Mouse (Mus musculus) CH12.LX (cell line): ENCODE results near the gene Ubap2l. TPM values are rescaled to one million over a fixed set of nuclear protein-coding genes. Genes with fewer than 3 reads are reported as not detected.

Experiments
- DNase-seq: peaks from one replicate; pipeline ENCODE4 v3.0.0-alpha.2; 2013; ENCODE audit errors: extremely low read depth
- H3K27ac ChIP-seq: 2 replicates; pipeline ENCODE4 v1.5.1; 2012; ENCODE audit warnings: low read depth, mild to moderate bottlenecking, control low read depth, moderate library complexity; ENCODE audit not compliant: insufficient read depth
- H3K27me3 ChIP-seq: replicated peaks from 2 replicates; pipeline ENCODE3; 2012; ENCODE audit warnings: inconsistent platforms
- H3K36me3 ChIP-seq, 2 experiments: replicated peaks in 1 of 2; 2 replicates each; pipeline versions ENCODE3 to v1.6.1; 2012; ENCODE audit warnings: inconsistent platforms in 1 of 2, low read length in 1 of 2, mild to moderate bottlenecking in 1 of 2, mixed read lengths in 1 of 2, moderate library complexity in 1 of 2; ENCODE audit not compliant: control insufficient read depth in 1 of 2, insufficient read depth in 1 of 2
- H3K4me1 ChIP-seq, 2 experiments: 2 replicates each; pipeline ENCODE4 v1.6.1; 2012; ENCODE audit warnings: inconsistent platforms in 1 of 2, moderate library complexity in 1 of 2; ENCODE audit not compliant: insufficient read depth in 2 of 2, control insufficient read depth in 1 of 2
- H3K4me2 ChIP-seq: 2 replicates; pipeline ENCODE4 v1.6.1; 2012; ENCODE audit warnings: low read depth, mild to moderate bottlenecking, control low read depth; ENCODE audit not compliant: poor library complexity, insufficient read depth, severe bottlenecking
- H3K4me3 ChIP-seq, 3 experiments: fragments of 150-350 bp in 1 of 3; sonication (generic) in 1 of 3; replicated peaks in 1 of 3; 2 replicates each; pipeline versions ENCODE3 to v1.5.1; 2011 to 2012; ENCODE audit warnings: low read depth in 2 of 3, low read length in 2 of 3, mild to moderate bottlenecking in 2 of 3, moderate library complexity in 2 of 3, control low read depth in 1 of 3, improper control_type of control experiment in 1 of 3, inconsistent platforms in 1 of 3, mixed read lengths in 1 of 3; ENCODE audit not compliant: poor library complexity in 1 of 3
- H3K79me2 ChIP-seq: replicated peaks from 2 replicates; pipeline ENCODE4 v1.6.1; 2012; ENCODE audit warnings: mild to moderate bottlenecking, moderate library complexity; ENCODE audit not compliant: control insufficient read depth, poor library complexity, insufficient read depth, severe bottlenecking; ENCODE audit errors: extremely low read depth
- H3K9ac ChIP-seq: 2 replicates; pipeline ENCODE4 v1.6.1; 2012; ENCODE audit warnings: low read depth, mild to moderate bottlenecking, control low read depth, moderate library complexity; ENCODE audit not compliant: insufficient read depth
- H3K9me3 ChIP-seq: replicated peaks from 2 replicates; pipeline ENCODE3; 2012; ENCODE audit warnings: low read length, inconsistent platforms, mixed read lengths
- CTCF ChIP-seq, 2 experiments: IDR thresholded peaks in 1 of 2; conservative IDR thresholded peaks in 1 of 2; 2 replicates each; pipeline ENCODE4 v1.5.1; 2011 to 2012; ENCODE audit warnings: low read depth in 2 of 2, low read length in 2 of 2, improper control_type of control experiment in 1 of 2, inconsistent platforms in 1 of 2, mild to moderate bottlenecking in 1 of 2, moderate library complexity in 1 of 2
- ELF1 ChIP-seq: IDR thresholded peaks from 2 replicates; pipeline ENCODE4 v1.6.1; 2014; ENCODE audit warnings: low read depth, mild to moderate bottlenecking, inconsistent platforms, low read length, improper control_type of control experiment
- ETS1 ChIP-seq: conservative IDR thresholded peaks from 2 replicates; pipeline ENCODE4 v1.6.1; 2012; ENCODE audit warnings: low read depth, mild to moderate bottlenecking, inconsistent platforms, low read length, improper control_type of control experiment, moderate library complexity
- GABPA ChIP-seq: IDR thresholded peaks from 2 replicates; pipeline ENCODE4 v1.6.1; 2012; ENCODE audit warnings: low read depth, low read length, improper control_type of control experiment, inconsistent platforms; ENCODE audit not compliant: insufficient replicate concordance
- IRF4 ChIP-seq: IDR thresholded peaks from 2 replicates; pipeline ENCODE4 v1.6.1; 2014; ENCODE audit warnings: low read depth, mild to moderate bottlenecking, inconsistent platforms, low read length, improper control_type of control experiment
- NELFE ChIP-seq: IDR thresholded peaks from 2 replicates; pipeline ENCODE4 v1.6.1; 2011; ENCODE audit warnings: low read depth, low read length, improper control_type of control experiment
- PAX5 ChIP-seq: IDR thresholded peaks from 2 replicates; pipeline ENCODE4 v1.6.1; 2012; ENCODE audit warnings: low read length, inconsistent platforms, mixed read lengths
- POLR2A ChIP-seq: IDR thresholded peaks from 2 replicates; pipeline ENCODE4 v1.6.1; 2011; ENCODE audit warnings: low read depth, mild to moderate bottlenecking, improper control_type of control experiment, low read length
- RAD21 ChIP-seq: IDR thresholded peaks from 2 replicates; pipeline ENCODE4 v1.6.1; 2011; ENCODE audit warnings: low read depth, mild to moderate bottlenecking, low read length, improper control_type of control experiment, moderate library complexity
- SIN3A ChIP-seq: IDR thresholded peaks from 2 replicates; pipeline ENCODE4 v1.6.1; 2012; ENCODE audit warnings: low read length, improper control_type of control experiment, inconsistent platforms
- SMC3 ChIP-seq: IDR thresholded peaks from 2 replicates; pipeline ENCODE4 v1.6.1; 2011; ENCODE audit warnings: low read depth, low read length, improper control_type of control experiment
- TBP ChIP-seq: conservative IDR thresholded peaks from 2 replicates; pipeline ENCODE4 v1.6.1; 2011; ENCODE audit warnings: low read depth, low read length, improper control_type of control experiment
- TCF12 ChIP-seq: IDR thresholded peaks from 2 replicates; pipeline ENCODE4 v1.6.1; 2014; ENCODE audit warnings: low read depth, mild to moderate bottlenecking, inconsistent platforms, low read length, improper control_type of control experiment
- UBTF ChIP-seq: IDR thresholded peaks from 2 replicates; pipeline ENCODE4 v1.6.1; 2012; ENCODE audit warnings: low read depth, mild to moderate bottlenecking, inconsistent platforms, low read length, improper control_type of control experiment, moderate library complexity
- USF1 ChIP-seq: IDR thresholded peaks from 2 replicates; pipeline ENCODE4 v1.6.1; 2014; ENCODE audit warnings: low read depth, mild to moderate bottlenecking, inconsistent platforms, low read length, improper control_type of control experiment
- ZC3H11A ChIP-seq: IDR thresholded peaks from 2 replicates; pipeline ENCODE4 v1.6.1; 2012; ENCODE audit warnings: low read depth, mild to moderate bottlenecking, inconsistent platforms, low read length, improper control_type of control experiment
- ZKSCAN1 ChIP-seq: IDR thresholded peaks from 2 replicates; pipeline ENCODE4 v1.6.1; 2012; ENCODE audit warnings: low read depth, inconsistent platforms, low read length, improper control_type of control experiment, borderline replicate concordance
- ZNF384 ChIP-seq: IDR thresholded peaks from 2 replicates; pipeline ENCODE4 v1.6.1; 2012; ENCODE audit warnings: low read depth, low read length, improper control_type of control experiment, inconsistent platforms
- dilution Hi-C: fragments of 300-500 bp; cut with MboI; formaldehyde crosslinking; loops from 2 replicates; pipeline ENCODE4 v1.14.3; 2020; ENCODE audit warnings: low sequenced_read_pairs; ENCODE audit not compliant: extremely low pct_unique_long_range_greater_than_20kb, extremely low pct_ligation_motif_present
- in situ Hi-C: fragments of 300-500 bp; cut with MboI; formaldehyde crosslinking; loops from 3 replicates; pipeline ENCODE4 v1.14.3; 2019; ENCODE audit warnings: low sequenced_read_pairs, low pct_ligation_motif_present, low pct_unique_long_range_greater_than_20kb, mixed read lengths
- polyA plus RNA-seq: library from polyadenylated mRNA; unstranded; fragments of >175 nt; gene quantifications from 2 replicates; pipeline ENCODE4 v1.2.1, GENCODE M21; 2012; ENCODE audit warnings: low read depth; ENCODE audit not compliant: insufficient read length
- total RNA-seq, 2 experiments: library from RNA; depleted of rRNA; stranded (reverse); fragments of 300-350 nt in 1 of 2; fragments of >200 nt in 1 of 2; gene quantifications; 2 replicates each; pipeline ENCODE4 v1.2.3; 2012 to 2014

The Ubap2l gene
- total and polyA plus RNA-seq, 3 experiments = 49.0 to 201 (median 72.6) TPM

DNA sequence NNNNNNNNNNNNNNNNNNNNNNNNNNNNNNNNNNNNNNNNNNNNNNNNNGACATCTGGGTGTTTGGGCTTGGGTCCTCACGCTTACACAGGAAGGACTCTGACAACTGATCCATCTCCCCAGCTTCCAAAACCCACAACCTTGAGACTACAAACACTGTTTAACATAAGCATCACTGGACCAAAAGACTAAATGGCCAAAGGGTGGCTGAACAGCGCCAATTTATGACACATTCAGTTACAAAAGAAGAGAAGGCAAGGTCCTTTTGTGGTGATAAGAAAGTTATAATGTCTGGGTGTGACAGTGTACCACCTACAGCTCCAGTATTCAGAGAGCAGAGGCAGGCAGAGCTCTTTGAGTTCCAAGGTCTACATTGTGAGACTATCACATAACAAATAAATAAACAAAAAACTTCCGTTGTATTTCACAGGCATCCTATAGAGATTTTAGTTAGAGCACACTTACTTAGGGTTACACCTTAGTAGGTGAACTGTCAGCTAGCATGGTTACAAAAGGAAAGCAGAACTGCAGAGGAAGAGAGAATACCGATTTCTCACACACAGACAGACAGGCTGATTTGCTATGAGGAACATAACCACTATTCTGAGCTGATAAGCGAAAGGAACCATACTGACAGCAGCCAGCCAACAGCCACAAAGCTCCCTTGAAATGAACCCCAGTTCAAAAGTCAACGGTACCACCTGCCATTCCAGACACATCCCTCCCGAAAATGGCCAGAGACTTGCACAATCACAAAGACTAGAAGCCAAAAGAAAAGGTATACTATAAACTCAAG, 96.1 kb downstream of the Ubap2l start:
- no peak for DNase-seq
- dilution Hi-C loops = no loop called here

DNA sequence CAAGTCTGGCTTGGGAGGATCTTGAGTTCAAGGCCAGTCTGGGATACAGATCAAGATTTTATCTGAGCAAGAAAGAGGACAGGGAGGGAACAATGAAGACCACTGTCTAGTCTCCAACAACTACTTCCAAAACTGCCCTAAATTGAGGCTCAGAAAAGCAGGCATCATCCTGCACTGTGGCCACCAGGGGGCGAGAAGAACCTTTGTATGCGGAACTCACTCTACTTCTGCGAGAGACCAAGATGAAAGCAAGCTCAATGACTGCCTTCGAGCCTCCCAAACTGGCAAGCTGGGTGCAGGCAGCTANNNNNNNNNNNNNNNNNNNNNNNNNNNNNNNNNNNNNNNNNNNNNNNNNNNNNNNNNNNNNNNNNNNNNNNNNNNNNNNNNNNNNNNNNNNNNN, 99.0 kb downstream of the Ubap2l start:
- Histone ChIP-seq H3K27me3 (no peaks in the 10 kb centered on the region), H3K27ac (no peak overlapping the region), H3K9me3 (peaks cover 2% of the 10 kb centered on the region), H3K4me1 (peaks cover 1 to 25% of the 10 kb centered on the region in 2 experiments; a peak in 3 of 4 replicates), H3K9ac (no peak overlapping the region), H3K4me2 (no peak overlapping the region), H3K4me3 (no peak overlapping the region), H3K36me3 (peaks cover 75 to 95% of the 10 kb centered on the region in 2 experiments), H3K79me2 (no peaks in the 10 kb centered on the region)
- dilution Hi-C loops (no loop called here), in situ Hi-C loops (loop anchor here (25.0 kb wide), 1 partner anchor 166 kb away; no protein-coding TSS in a partner anchor)
- TF ChIP-seq ZC3H11A (peak; percentile 70), TCF12 (0 out of 2 replicates have a peak, but pooled peaks have one; percentile 9), UBTF (no peak), NELFE (peak; percentile 48; the same call in 1 of the 2 replicates), ETS1 (no peak), ELF1 (peak; percentile 55; the same call in 1 of the 2 replicates), ZKSCAN1 (no peak), GABPA (no peak), ZNF384 (no peak), SIN3A (no peak), CTCF (conservative IDR thresholded peaks at IDR 0.05 in 1 of 2, IDR thresholded peaks at IDR 0.05 in 1 of 2; ENCODE audit: low read depth in 2 of 2, low read length in 2 of 2) (peak; percentile 78 to 96), RAD21 (peak; percentile 89), SMC3 (peak; percentile 95)
- DNase-seq = peak; percentile 84

More for the DNA sequence above, 96.1 kb downstream of the Ubap2l start:
- Histone ChIP-seq H3K4me3 (no peak overlapping the region), H3K9me3 (peaks cover 2% of the 10 kb centered on the region), H3K27ac (no peak overlapping the region), H3K79me2 (peaks cover 10% of the 10 kb centered on the region), H3K4me1 (peaks cover 12 to 50% of the 10 kb centered on the region in 2 experiments), H3K4me2 (no peak overlapping the region), H3K27me3 (no peaks in the 10 kb centered on the region), H3K36me3 (peaks cover 49 to 79% of the 10 kb centered on the region in 2 experiments), H3K9ac (no peak overlapping the region)
- TF ChIP-seq PAX5 (no peak), POLR2A (no peak), TBP (no peak), NELFE (no peak), USF1 (no peak), TCF12 (no peak), IRF4 (no peak)
- in situ Hi-C loops = loop anchor here (25.0 kb wide), 1 partner anchor 169 kb away; no protein-coding TSS in a partner anchor

Other genes with a start within 250 kb of the Ubap2l start
- gene She, start 221.3 kb downstream of the Ubap2l start, total RNA-seq (2012; rRNA removed) = not detected in 2 replicates
- not detected in 2 replicates for gene She, start 221.3 kb downstream of the Ubap2l start, total RNA-seq (2014; rRNA removed)
- gene She, start 221.3 kb downstream of the Ubap2l start, polyA plus RNA-seq = not detected in 2 replicates
- 1.4 and 2.2 TPM in 2 replicates for gene Il6ra, start 139.4 kb downstream of the Ubap2l start, total RNA-seq (2012; rRNA removed)
- gene Il6ra, start 139.4 kb downstream of the Ubap2l start, total RNA-seq (2014; rRNA removed) = 1.4 and 1.6 TPM in 2 replicates
- gene Il6ra, start 139.4 kb downstream of the Ubap2l start, polyA plus RNA-seq = 4.4 and 4.8 TPM in 2 replicates
- 35.8 and 51.8 TPM in 2 replicates for gene Atp8b2, start 89.1 kb downstream of the Ubap2l start, total RNA-seq (2012; rRNA removed)
- 33.2 and 34.2 TPM in 2 replicates for gene Atp8b2, start 89.1 kb downstream of the Ubap2l start, total RNA-seq (2014; rRNA removed)
- gene Atp8b2, start 89.1 kb downstream of the Ubap2l start, polyA plus RNA-seq = 31.3 and 44.4 TPM in 2 replicates
- 268 and 353 TPM in 2 replicates for gene Hax1, start 53.8 kb downstream of the Ubap2l start, total RNA-seq (2012; rRNA removed)
- 294 and 302 TPM in 2 replicates for gene Hax1, start 53.8 kb downstream of the Ubap2l start, total RNA-seq (2014; rRNA removed)
- 304 and 319 TPM in 2 replicates for gene Hax1, start 53.8 kb downstream of the Ubap2l start, polyA plus RNA-seq
- gene 4933434E20Rik, start 992 bp downstream of the Ubap2l start, total RNA-seq (2012; rRNA removed) = 89.5 and 92.2 TPM in 2 replicates
- gene 4933434E20Rik, start 992 bp downstream of the Ubap2l start, total RNA-seq (2014; rRNA removed) = 126 and 133 TPM in 2 replicates
- gene 4933434E20Rik, start 992 bp downstream of the Ubap2l start, polyA plus RNA-seq = 101 and 102 TPM in 2 replicates
- gene Tpm3, start 20.0 kb upstream of the Ubap2l start, total RNA-seq (2012; rRNA removed) = 309 and 364 TPM in 2 replicates
- gene Tpm3, start 20.0 kb upstream of the Ubap2l start, total RNA-seq (2014; rRNA removed) = 448 and 501 TPM in 2 replicates
- 810 and 952 TPM in 2 replicates for gene Tpm3, start 20.0 kb upstream of the Ubap2l start, polyA plus RNA-seq
- gene Nup210l, start 51.5 kb upstream of the Ubap2l start, total RNA-seq (2012; rRNA removed) = 0.42 and 0.67 TPM in 2 replicates
- 0.43 and 0.63 TPM in 2 replicates for gene Nup210l, start 51.5 kb upstream of the Ubap2l start, total RNA-seq (2014; rRNA removed)
- 0.47 and 0.61 TPM in 2 replicates for gene Nup210l, start 51.5 kb upstream of the Ubap2l start, polyA plus RNA-seq
- gene Rps27, start 161.0 kb upstream of the Ubap2l start, total RNA-seq (2012; rRNA removed) = 3,858 and 4,378 TPM in 2 replicates
- gene Rps27, start 161.0 kb upstream of the Ubap2l start, total RNA-seq (2014; rRNA removed) = 2,142 and 2,224 TPM in 2 replicates
- 1,222 and 1,264 TPM in 2 replicates for gene Rps27, start 161.0 kb upstream of the Ubap2l start, polyA plus RNA-seq
- gene Rab13, start 161.1 kb upstream of the Ubap2l start, total RNA-seq (2012; rRNA removed) = 2.3 and 3.3 TPM in 2 replicates
- 0.34 TPM in 1 of 2 replicates, not detected in the other for gene Rab13, start 161.1 kb upstream of the Ubap2l start, total RNA-seq (2014; rRNA removed)
- gene Rab13, start 161.1 kb upstream of the Ubap2l start, polyA plus RNA-seq = 0.23 and 0.63 TPM in 2 replicates
- 50.8 and 62.9 TPM in 2 replicates for gene Jtb, start 179.0 kb upstream of the Ubap2l start, total RNA-seq (2012; rRNA removed)
- gene Jtb, start 179.0 kb upstream of the Ubap2l start, total RNA-seq (2014; rRNA removed) = 54.2 and 70.3 TPM in 2 replicates
- gene Jtb, start 179.0 kb upstream of the Ubap2l start, polyA plus RNA-seq = 67.4 and 73.6 TPM in 2 replicates
- 0.25 and 0.89 TPM in 2 replicates for gene Creb3l4, start 190.9 kb upstream of the Ubap2l start, total RNA-seq (2012; rRNA removed)
- gene Creb3l4, start 190.9 kb upstream of the Ubap2l start, total RNA-seq (2014; rRNA removed) = 0.21 and 0.72 TPM in 2 replicates
- 0.59 and 0.70 TPM in 2 replicates for gene Creb3l4, start 190.9 kb upstream of the Ubap2l start, polyA plus RNA-seq
- 42.2 and 44.4 TPM in 2 replicates for gene Slc39a1, start 195.5 kb upstream of the Ubap2l start, total RNA-seq (2012; rRNA removed)
- 22.9 and 23.8 TPM in 2 replicates for gene Slc39a1, start 195.5 kb upstream of the Ubap2l start, total RNA-seq (2014; rRNA removed)
- gene Slc39a1, start 195.5 kb upstream of the Ubap2l start, polyA plus RNA-seq = 40.4 and 40.7 TPM in 2 replicates
- gene Crtc2, start 201.5 kb upstream of the Ubap2l start, total RNA-seq (2012; rRNA removed) = 13.5 and 14.1 TPM in 2 replicates
- gene Crtc2, start 201.5 kb upstream of the Ubap2l start, total RNA-seq (2014; rRNA removed) = 5.4 and 6.1 TPM in 2 replicates
- gene Crtc2, start 201.5 kb upstream of the Ubap2l start, polyA plus RNA-seq = 62.1 and 69.8 TPM in 2 replicates
- gene Dennd4b, start 212.6 kb upstream of the Ubap2l start, total RNA-seq (2012; rRNA removed) = 27.8 and 28.1 TPM in 2 replicates
- 9.4 and 9.8 TPM in 2 replicates for gene Dennd4b, start 212.6 kb upstream of the Ubap2l start, total RNA-seq (2014; rRNA removed)
- 34.4 and 45.3 TPM in 2 replicates for gene Dennd4b, start 212.6 kb upstream of the Ubap2l start, polyA plus RNA-seq
- gene Gatad2b, start 240.6 kb upstream of the Ubap2l start, total RNA-seq (2012; rRNA removed) = 8.9 and 10.0 TPM in 2 replicates
- gene Gatad2b, start 240.6 kb upstream of the Ubap2l start, total RNA-seq (2014; rRNA removed) = 6.4 and 8.4 TPM in 2 replicates
- gene Gatad2b, start 240.6 kb upstream of the Ubap2l start, polyA plus RNA-seq = 20.6 and 22.6 TPM in 2 replicates